Mouse (Mus musculus) neural tube, embryonic 14.5 days (tissue): ENCODE results near the gene Elovl7. TPM values are rescaled to one million over a fixed set of nuclear protein-coding genes. Genes with fewer than 3 reads are reported as not detected.

Source experiments
- ATAC-seq: fragments of 200-750 bp; cut with Nextera tagmentation; 2 replicates; pipeline ENCODE4 v1.8.0; 2017; ENCODE audit warnings: low read depth, mild to moderate bottlenecking, moderate TSS enrichment, moderate library complexity
- H3K27ac ChIP-seq: fragments of 300-500 bp; sonication (generic); 2 replicates; pipeline ENCODE4 v1.5.1; 2014; ENCODE audit warnings: low read depth, mild to moderate bottlenecking, control low read depth, low read length, moderate library complexity, mixed read lengths
- H3K27me3 ChIP-seq: fragments of 300-500 bp; sonication (generic); 2 replicates; pipeline ENCODE4 v1.6.1; 2014; ENCODE audit warnings: low read length; ENCODE audit not compliant: control insufficient read depth, insufficient read depth
- H3K36me3 ChIP-seq: fragments of 300-500 bp; sonication (generic); 2 replicates; pipeline ENCODE4 v1.6.1; 2014; ENCODE audit warnings: low read length, mixed read lengths; ENCODE audit not compliant: control insufficient read depth, insufficient read depth
- H3K4me1 ChIP-seq: fragments of 300-500 bp; sonication (generic); 2 replicates; pipeline ENCODE4 v1.6.1; 2014; ENCODE audit warnings: low read length; ENCODE audit not compliant: control insufficient read depth, insufficient read depth
- H3K4me2 ChIP-seq: fragments of 300-500 bp; sonication (generic); 2 replicates; pipeline ENCODE4 v1.6.1; 2014; ENCODE audit warnings: mild to moderate bottlenecking, low read depth, low read length, control low read depth
- H3K4me3 ChIP-seq: fragments of 300-500 bp; sonication (generic); 2 replicates; pipeline ENCODE4 v1.5.1; 2014; ENCODE audit warnings: low read depth, low read length, control low read depth, mixed read lengths
- H3K9ac ChIP-seq: fragments of 300-500 bp; sonication (generic); replicated peaks from 2 replicates; pipeline ENCODE4 v1.6.1; 2014; ENCODE audit warnings: low read depth, mild to moderate bottlenecking, control low read depth, low read length, mixed read lengths
- H3K9me3 ChIP-seq: fragments of 300-500 bp; sonication (generic); 2 replicates; pipeline ENCODE4 v1.6.1; 2016; ENCODE audit warnings: low read length; ENCODE audit not compliant: control insufficient read depth
- WGBS: fragments of 180-500 bp; shearing (Covaris S2); extraction: QIAGEN DNeasy Blood & Tissue Kit; methylation state at CpG from one replicate; pipeline ENCODE4 v1.1.7; 2014; 5-methylcytosine and 5-hydroxymethylcytosine counted together
- polyA plus RNA-seq: library from polyadenylated mRNA; unstranded; fragments of >200 nt; fragmentation: Nextera tagmentation; extraction: Ambion mirVana; gene quantifications from 2 replicates; pipeline ENCODE4 v1.2.1, GENCODE M21; 2014

The Elovl7 gene
- polyA plus RNA-seq, 1 experiment from 2014 or later: 1.9 TPM

GRCm38 (mm10) chr13:108265394-108265793 is 51.2 kb downstream of the Elovl7 start:
- no peak for ATAC-seq
- Histone ChIP-seq H3K27ac (no peak overlapping the region), H3K4me2 (no peak overlapping the region), H3K36me3 (no peaks in the 10 kb centered on the region), H3K4me1 (no peaks in the 10 kb centered on the region), H3K4me3 (no peak overlapping the region), H3K9me3 (no peaks in the 10 kb centered on the region), H3K27me3 (no peaks in the 10 kb centered on the region), H3K9ac (no peak overlapping the region)
- WGBS: 91% methylated on average over 4 of the region's 4 CpGs

GRCm38 (mm10) chr13:108267841-108268634 is 53.8 kb downstream of the Elovl7 start:
- Histone ChIP-seq H3K36me3 (no peaks in the 10 kb centered on the region), H3K9ac (no peak overlapping the region), H3K4me3 (no peak overlapping the region), H3K4me1 (no peaks in the 10 kb centered on the region), H3K27me3 (no peaks in the 10 kb centered on the region), H3K27ac (no peak overlapping the region), H3K9me3 (no peaks in the 10 kb centered on the region), H3K4me2 (no peak overlapping the region)
- ATAC-seq: no peak
- 87% methylated on average over 9 of the region's 9 CpGs for WGBS

DNA sequence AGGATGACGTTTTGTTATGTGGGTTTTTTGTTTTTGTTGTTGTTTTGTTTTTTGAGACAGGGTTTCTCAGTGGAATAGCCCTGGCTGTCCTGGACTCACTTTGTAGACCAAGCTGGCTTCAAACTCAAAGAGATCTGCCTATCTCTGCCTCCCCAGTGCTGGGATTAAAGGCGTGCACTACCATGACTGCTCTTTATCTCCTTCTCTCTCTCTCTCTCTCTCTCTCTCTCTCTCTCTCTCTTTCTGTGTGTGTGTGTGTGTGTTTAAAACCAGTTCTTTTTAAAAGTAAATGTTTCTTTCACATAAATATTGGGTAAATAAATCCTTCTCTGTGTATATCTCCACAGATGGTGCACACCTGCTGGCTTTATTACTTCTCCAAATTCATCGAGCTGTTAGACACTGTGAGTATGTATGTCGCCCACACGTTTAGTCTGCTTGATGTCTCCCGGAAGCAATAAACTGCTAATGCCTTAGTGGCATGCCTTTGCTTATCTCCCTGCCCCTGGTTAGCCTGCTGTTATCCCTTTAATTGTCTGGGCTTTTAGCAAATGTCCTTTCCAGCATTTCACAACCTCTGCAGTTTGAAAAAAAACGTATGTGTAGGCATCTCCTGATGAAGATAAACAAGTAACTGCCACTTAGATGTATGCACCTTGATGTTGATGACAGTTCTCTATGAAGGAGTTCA is 57.4 kb downstream of the Elovl7 start:
- Histone ChIP-seq H3K9ac (no peak overlapping the region), H3K4me3 (no peak overlapping the region), H3K9me3 (no peaks in the 10 kb centered on the region), H3K27ac (no peak overlapping the region), H3K36me3 (no peaks in the 10 kb centered on the region), H3K4me1 (no peaks in the 10 kb centered on the region), H3K27me3 (no peaks in the 10 kb centered on the region), H3K4me2 (no peak overlapping the region)
- ATAC-seq: no peak
- WGBS: 40% methylated on average over 7 of the region's 7 CpGs

DNA sequence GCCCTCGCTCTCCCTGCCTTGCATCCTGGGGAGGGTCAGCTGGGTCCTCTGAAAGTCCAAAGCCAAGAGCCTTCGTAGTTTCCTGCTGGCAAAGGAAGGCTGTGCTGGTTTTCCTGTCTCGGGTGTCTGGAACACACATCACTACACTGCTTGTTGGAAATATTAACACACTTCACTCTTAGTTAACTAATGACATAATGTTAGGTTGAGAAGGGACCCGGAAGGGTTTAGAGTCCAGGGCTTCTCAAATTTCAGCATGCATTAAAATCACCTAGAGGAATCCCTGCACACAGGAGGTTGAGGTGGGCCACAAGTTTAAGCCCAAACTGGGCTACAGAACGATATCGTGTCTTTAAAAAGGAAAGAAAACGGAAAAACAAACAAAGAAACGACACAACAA is 58.1 kb downstream of the Elovl7 start:
- no peaks in the 10 kb centered on the region for H3K4me1 ChIP-seq
- no peak overlapping the region for H3K9ac ChIP-seq
- H3K27ac ChIP-seq: no peak overlapping the region
- no peaks in the 10 kb centered on the region for H3K36me3 ChIP-seq
- 74% methylated on average over 8 of the region's 8 CpGs for WGBS
- no peaks in the 10 kb centered on the region for H3K9me3 ChIP-seq
- no peaks in the 10 kb centered on the region for H3K27me3 ChIP-seq
- ATAC-seq: no peak
- H3K4me3 ChIP-seq: no peak overlapping the region
- no peak overlapping the region for H3K4me2 ChIP-seq

GRCm38 (mm10) chr13:108273034-108273433 is 58.8 kb downstream of the Elovl7 start:
- Histone ChIP-seq H3K4me3 (no peak overlapping the region), H3K9me3 (no peaks in the 10 kb centered on the region), H3K4me2 (no peak overlapping the region), H3K27me3 (no peaks in the 10 kb centered on the region), H3K27ac (no peak overlapping the region), H3K9ac (no peak overlapping the region), H3K36me3 (no peaks in the 10 kb centered on the region), H3K4me1 (no peaks in the 10 kb centered on the region)
- ATAC-seq: no peak
- WGBS: 40% methylated on average over 15 of the region's 15 CpGs

- no peaks in the 10 kb centered on the region for H3K27me3 ChIP-seq
- H3K4me1 ChIP-seq: no peaks in the 10 kb centered on the region
- no peak overlapping the region for H3K4me3 ChIP-seq
- no peaks in the 10 kb centered on the region for H3K36me3 ChIP-seq
- H3K9ac ChIP-seq: no peak overlapping the region
- ATAC-seq: no peak
- H3K9me3 ChIP-seq: no peaks in the 10 kb centered on the region
- no peak overlapping the region for H3K4me2 ChIP-seq
- no peak overlapping the region for H3K27ac ChIP-seq
- WGBS: 28% methylated on average over 5 of the region's 5 CpGs
These were observed 59.3 kb downstream of the Elovl7 start for GRCm38 (mm10) chr13:108273456-108273855.

- H3K4me2 ChIP-seq: no peak overlapping the region
- no peak for ATAC-seq
- no peaks in the 10 kb centered on the region for H3K27me3 ChIP-seq
- no peak overlapping the region for H3K27ac ChIP-seq
- no peak overlapping the region for H3K4me3 ChIP-seq
- WGBS: 75% methylated on average over 1 of the region's 1 CpGs
- H3K9ac ChIP-seq: no peak overlapping the region
- H3K4me1 ChIP-seq: no peaks in the 10 kb centered on the region
- no peaks in the 10 kb centered on the region for H3K9me3 ChIP-seq
- H3K36me3 ChIP-seq: no peaks in the 10 kb centered on the region
These were observed 62.4 kb downstream of the Elovl7 start for GRCm38 (mm10) chr13:108276561-108276960.

DNA sequence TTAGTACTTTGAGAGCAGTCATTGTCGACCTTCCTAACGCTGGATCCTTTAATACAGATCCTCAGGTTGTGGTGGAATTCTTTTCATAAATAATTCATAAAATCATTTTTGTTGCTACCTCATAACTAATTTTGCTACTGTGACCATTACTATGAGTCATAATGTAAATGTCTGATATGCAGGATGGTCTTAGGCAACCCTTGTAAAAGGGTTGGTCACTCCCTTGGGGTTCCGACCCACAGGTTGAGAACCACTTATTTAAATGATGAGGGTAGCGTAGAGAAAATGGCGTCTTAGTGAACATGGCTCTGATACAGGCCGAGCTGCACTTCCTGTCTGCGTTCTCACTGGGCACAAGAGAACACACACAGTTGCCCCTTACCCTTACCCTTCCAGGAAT is 63.1 kb downstream of the Elovl7 start:
- Histone ChIP-seq H3K4me3 (no peak overlapping the region), H3K27me3 (no peaks in the 10 kb centered on the region), H3K9ac (no peak overlapping the region), H3K27ac (no peak overlapping the region), H3K4me1 (no peaks in the 10 kb centered on the region), H3K9me3 (no peaks in the 10 kb centered on the region), H3K4me2 (no peak overlapping the region), H3K36me3 (no peaks in the 10 kb centered on the region)
- no peak for ATAC-seq
- 85% methylated on average over 7 of the region's 7 CpGs for WGBS

GRCm38 (mm10) chr13:108278592-108278991 is 64.4 kb downstream of the Elovl7 start:
- no peak overlapping the region for H3K4me3 ChIP-seq
- no peak overlapping the region for H3K9ac ChIP-seq
- H3K27me3 ChIP-seq: no peaks in the 10 kb centered on the region
- no peaks in the 10 kb centered on the region for H3K36me3 ChIP-seq
- H3K27ac ChIP-seq: no peak overlapping the region
- no peaks in the 10 kb centered on the region for H3K9me3 ChIP-seq
- ATAC-seq: no peak
- no peak overlapping the region for H3K4me2 ChIP-seq
- no peaks in the 10 kb centered on the region for H3K4me1 ChIP-seq
- 69% methylated on average over 6 of the region's 6 CpGs for WGBS
